Mouse (Mus musculus): ENCODE measurements at regions not wholly inside any gene's neighbourhood (a gene's known extent, or its start where the extent isn't known, plus 50 kb on each side); places are given as distances from the start of the nearest gene placed in this dataset.

GRCm38 (mm10) chr2:137974651-137975050 is 281.7 kb upstream of the Btbd3 start:
- no peak overlapping the region for H3K27ac ChIP-seq (replicated peaks)
- 49% methylated on average over 3 of the region's 3 CpGs for WGBS (ENCODE audit: insufficient replicate concordance)
- no peaks in the 10 kb centered on the region for H3K27me3 ChIP-seq
- H3K9ac ChIP-seq = no peak overlapping the region
- H3K4me2 ChIP-seq = no peak overlapping the region
- no peaks in the 10 kb centered on the region for H3K4me1 ChIP-seq (replicated peaks)
- no peaks in the 10 kb centered on the region for H3K36me3 ChIP-seq (replicated peaks)
- no peaks in the 10 kb centered on the region for H3K9me3 ChIP-seq (replicated peaks)
- ATAC-seq (ENCODE audit: insufficient read depth) = no peak
- H3K4me3 ChIP-seq (replicated peaks) = no peak overlapping the region

DNA sequence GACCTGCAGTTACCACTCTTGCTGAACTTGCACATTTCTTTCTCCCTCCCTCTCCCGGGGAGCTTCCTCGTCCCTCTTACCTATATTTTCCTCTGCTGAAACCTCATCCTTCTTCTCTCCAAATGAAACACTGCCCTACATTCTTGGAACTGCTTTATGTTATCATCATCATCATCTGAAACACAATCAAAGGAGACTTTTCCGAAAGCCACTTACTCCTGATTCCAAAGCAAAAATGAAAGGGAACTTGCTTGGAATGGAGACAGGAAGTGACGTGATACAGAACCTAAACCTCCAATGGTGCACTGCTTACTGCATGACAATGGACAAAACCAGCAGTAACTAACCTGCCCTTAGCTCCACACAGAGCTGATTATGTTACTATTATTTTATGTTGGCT is 287.2 kb upstream of the Btbd3 start:
- H3K9me3 ChIP-seq (replicated peaks) = no peaks in the 10 kb centered on the region
- ATAC-seq (ENCODE audit: insufficient read depth) = no peak
- H3K4me3 ChIP-seq (replicated peaks) = no peak overlapping the region
- no peak overlapping the region for H3K27ac ChIP-seq (replicated peaks)
- WGBS (ENCODE audit: insufficient replicate concordance) = 57% methylated on average over 4 of the region's 4 CpGs
- H3K9ac ChIP-seq = no peak overlapping the region
- no peaks in the 10 kb centered on the region for H3K27me3 ChIP-seq
- no peaks in the 10 kb centered on the region for H3K4me1 ChIP-seq (replicated peaks)
- no peaks in the 10 kb centered on the region for H3K36me3 ChIP-seq (replicated peaks)
- H3K4me2 ChIP-seq = no peak overlapping the region

DNA sequence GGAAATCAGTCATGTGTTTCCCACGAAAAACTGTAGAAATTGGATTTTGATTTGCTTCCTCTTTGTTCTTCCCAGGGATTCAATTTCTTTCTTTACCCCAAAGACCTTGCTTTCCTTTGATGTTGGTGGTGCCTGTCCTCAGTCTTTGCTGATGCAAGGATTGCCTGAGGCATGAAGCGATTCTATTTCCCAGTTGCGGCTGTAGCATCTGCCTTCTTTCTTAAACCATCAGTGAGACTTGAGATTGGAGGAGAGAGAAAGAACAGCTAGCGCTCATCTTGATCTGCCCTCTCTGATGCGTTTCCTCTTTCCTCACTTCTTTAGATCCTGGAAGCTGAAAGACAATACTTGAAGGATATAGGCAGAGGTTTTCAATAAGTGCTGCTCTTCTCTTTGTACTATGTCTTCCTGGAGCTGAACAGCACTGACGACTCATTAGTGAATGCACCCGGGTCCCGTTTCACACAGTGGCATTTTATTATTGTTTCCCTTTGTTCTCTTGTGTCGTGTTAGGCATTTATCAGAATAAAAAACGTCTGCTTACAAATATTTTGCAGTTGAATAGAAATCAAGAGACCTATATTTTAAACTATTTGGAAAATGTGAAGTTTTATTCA is 289.8 kb upstream of the Btbd3 start:
- no peak overlapping the region for H3K4me2 ChIP-seq
- H3K9ac ChIP-seq = no peak overlapping the region
- WGBS (ENCODE audit: insufficient replicate concordance) = 47% methylated on average over 10 of the region's 10 CpGs
- H3K27me3 ChIP-seq = no peaks in the 10 kb centered on the region
- H3K9me3 ChIP-seq (replicated peaks) = no peaks in the 10 kb centered on the region
- no peak for ATAC-seq (ENCODE audit: insufficient read depth)
- H3K36me3 ChIP-seq (replicated peaks) = no peaks in the 10 kb centered on the region
- H3K4me3 ChIP-seq (replicated peaks) = no peak overlapping the region
- no peak overlapping the region for H3K27ac ChIP-seq (replicated peaks)
- no peaks in the 10 kb centered on the region for H3K4me1 ChIP-seq (replicated peaks)

GRCm38 (mm10) chr2:137954830-137955229 is 301.5 kb upstream of the Btbd3 start:
- H3K27me3 ChIP-seq = no peaks in the 10 kb centered on the region
- H3K9me3 ChIP-seq (replicated peaks) = no peaks in the 10 kb centered on the region
- no peak overlapping the region for H3K27ac ChIP-seq (replicated peaks)
- no peak overlapping the region for H3K4me3 ChIP-seq (replicated peaks)
- H3K36me3 ChIP-seq (replicated peaks) = no peaks in the 10 kb centered on the region
- no peaks in the 10 kb centered on the region for H3K4me1 ChIP-seq (replicated peaks)
- no peak overlapping the region for H3K4me2 ChIP-seq
- no peak for ATAC-seq (ENCODE audit: insufficient read depth)
- H3K9ac ChIP-seq = no peak overlapping the region
- WGBS (ENCODE audit: insufficient replicate concordance) = 66% methylated on average over 2 of the region's 2 CpGs

DNA sequence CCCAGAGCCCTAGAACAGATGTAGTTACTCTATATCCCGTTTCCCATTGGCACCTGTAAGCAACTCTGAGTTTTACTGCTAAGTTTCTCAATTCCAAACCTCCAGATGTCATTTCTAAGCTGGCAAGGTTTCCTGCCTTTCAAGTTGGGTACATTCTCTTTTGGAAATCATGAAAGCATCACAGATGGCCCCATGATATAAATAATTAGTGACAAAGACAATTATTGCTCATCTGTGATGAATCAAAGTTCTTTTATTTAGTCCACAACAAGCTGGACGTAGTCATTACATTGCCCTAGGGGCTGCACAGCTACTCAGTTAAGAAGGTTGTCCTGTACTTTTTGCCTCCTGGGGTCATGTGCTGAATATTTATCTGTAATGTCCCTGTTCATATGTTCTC is 303.2 kb upstream of the Btbd3 start:
- no peak for ATAC-seq (ENCODE audit: insufficient read depth)
- Histone ChIP-seq H3K36me3 (replicated peaks) (no peaks in the 10 kb centered on the region), H3K9me3 (replicated peaks) (no peaks in the 10 kb centered on the region), H3K9ac (no peak overlapping the region), H3K27me3 (no peaks in the 10 kb centered on the region), H3K4me1 (replicated peaks) (no peaks in the 10 kb centered on the region), H3K4me2 (no peak overlapping the region), H3K27ac (replicated peaks) (no peak overlapping the region), H3K4me3 (replicated peaks) (no peak overlapping the region)
- 47% methylated on average over 2 of the region's 2 CpGs for WGBS (ENCODE audit: insufficient replicate concordance)

DNA sequence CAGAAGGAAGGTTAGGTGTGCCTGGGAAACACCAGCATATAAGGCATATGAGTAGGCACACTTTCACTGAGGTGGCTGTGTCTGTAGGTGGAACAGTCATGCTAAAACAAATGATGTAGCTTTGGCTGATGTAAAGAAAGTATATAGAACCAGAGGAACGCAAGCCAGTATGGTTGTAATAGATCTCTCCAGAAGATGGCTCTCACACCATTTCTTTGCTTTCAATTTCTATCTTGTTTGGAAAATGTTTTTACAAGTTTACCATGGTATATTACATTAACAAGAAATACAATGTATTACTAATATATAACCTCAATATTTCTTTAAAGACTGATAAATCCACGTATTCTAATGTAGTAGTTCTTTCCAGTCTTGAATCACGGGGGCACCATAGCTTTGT is 304.4 kb upstream of the Btbd3 start:
- ATAC-seq (ENCODE audit: insufficient read depth) = no peak
- Histone ChIP-seq H3K4me1 (replicated peaks) (no peaks in the 10 kb centered on the region), H3K27me3 (no peaks in the 10 kb centered on the region), H3K27ac (replicated peaks) (no peak overlapping the region), H3K36me3 (replicated peaks) (no peaks in the 10 kb centered on the region), H3K9me3 (replicated peaks) (no peaks in the 10 kb centered on the region), H3K4me2 (no peak overlapping the region), H3K9ac (no peak overlapping the region), H3K4me3 (replicated peaks) (no peak overlapping the region)
- WGBS (ENCODE audit: insufficient replicate concordance) = 47% methylated on average over 3 of the region's 3 CpGs

GRCm38 (mm10) chr2:137950931-137951330 is 305.4 kb upstream of the Btbd3 start:
- no peaks in the 10 kb centered on the region for H3K4me1 ChIP-seq (replicated peaks)
- H3K27ac ChIP-seq (replicated peaks) = no peak overlapping the region
- no peaks in the 10 kb centered on the region for H3K9me3 ChIP-seq (replicated peaks)
- ATAC-seq (ENCODE audit: insufficient read depth) = no peak
- no peak overlapping the region for H3K9ac ChIP-seq
- H3K4me2 ChIP-seq = no peak overlapping the region
- no peak overlapping the region for H3K4me3 ChIP-seq (replicated peaks)
- H3K27me3 ChIP-seq = no peaks in the 10 kb centered on the region
- no peaks in the 10 kb centered on the region for H3K36me3 ChIP-seq (replicated peaks)

GRCm38 (mm10) chr2:137942753-137943152 is 313.6 kb upstream of the Btbd3 start:
- no peak overlapping the region for H3K4me3 ChIP-seq (replicated peaks)
- no peaks in the 10 kb centered on the region for H3K4me1 ChIP-seq (replicated peaks)
- H3K27ac ChIP-seq (replicated peaks) = no peak overlapping the region
- H3K36me3 ChIP-seq (replicated peaks) = no peaks in the 10 kb centered on the region
- H3K4me2 ChIP-seq = no peak overlapping the region
- H3K27me3 ChIP-seq = no peaks in the 10 kb centered on the region
- no peak for ATAC-seq (ENCODE audit: insufficient read depth)
- 3% methylated on average over 7 of the region's 7 CpGs for WGBS (ENCODE audit: insufficient replicate concordance)
- H3K9me3 ChIP-seq (replicated peaks) = no peaks in the 10 kb centered on the region
- no peak overlapping the region for H3K9ac ChIP-seq

GRCm38 (mm10) chr2:137939591-137939990 is 316.8 kb upstream of the Btbd3 start:
- no peak overlapping the region for H3K4me2 ChIP-seq
- no peak overlapping the region for H3K4me3 ChIP-seq (replicated peaks)
- H3K4me1 ChIP-seq (replicated peaks) = no peaks in the 10 kb centered on the region
- H3K27me3 ChIP-seq = no peaks in the 10 kb centered on the region
- no peaks in the 10 kb centered on the region for H3K9me3 ChIP-seq (replicated peaks)
- 64% methylated on average over 3 of the region's 3 CpGs for WGBS (ENCODE audit: insufficient replicate concordance)
- no peak overlapping the region for H3K9ac ChIP-seq
- ATAC-seq (ENCODE audit: insufficient read depth) = no peak
- H3K27ac ChIP-seq (replicated peaks) = no peak overlapping the region
- no peaks in the 10 kb centered on the region for H3K36me3 ChIP-seq (replicated peaks)

- H3K27me3 ChIP-seq = no peaks in the 10 kb centered on the region
- no peaks in the 10 kb centered on the region for H3K4me1 ChIP-seq (replicated peaks)
- no peak overlapping the region for H3K27ac ChIP-seq (replicated peaks)
- H3K36me3 ChIP-seq (replicated peaks) = no peaks in the 10 kb centered on the region
- ATAC-seq (ENCODE audit: insufficient read depth) = no peak
- H3K4me3 ChIP-seq (replicated peaks) = no peak overlapping the region
- no peaks in the 10 kb centered on the region for H3K9me3 ChIP-seq (replicated peaks)
- H3K4me2 ChIP-seq = no peak overlapping the region
- 26% methylated on average over 7 of the region's 7 CpGs for WGBS (ENCODE audit: insufficient replicate concordance)
- no peak overlapping the region for H3K9ac ChIP-seq
These were observed 317.4 kb upstream of the Btbd3 start for GRCm38 (mm10) chr2:137938831-137939480.

DNA sequence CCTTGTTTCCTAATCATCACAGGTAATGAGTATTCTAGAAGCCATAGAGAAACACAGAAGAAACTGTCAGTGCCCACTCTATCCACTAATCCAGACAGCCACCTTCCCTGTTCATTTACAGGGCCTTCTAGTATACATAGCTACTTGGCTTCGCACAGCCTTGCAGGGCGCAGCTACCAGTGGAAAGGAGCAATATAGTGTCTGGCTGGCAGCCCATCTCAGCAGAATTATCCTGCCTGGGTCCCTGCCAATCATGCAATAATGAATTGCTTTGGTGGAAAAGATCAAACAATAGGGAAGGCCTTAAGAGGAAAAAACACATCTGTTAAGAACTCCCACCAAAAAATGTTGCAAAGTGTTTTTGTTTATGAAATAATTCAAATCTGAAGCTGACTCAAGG is 319.8 kb upstream of the Btbd3 start:
- no peaks in the 10 kb centered on the region for H3K36me3 ChIP-seq (replicated peaks)
- ATAC-seq (ENCODE audit: insufficient read depth) = no peak

DNA sequence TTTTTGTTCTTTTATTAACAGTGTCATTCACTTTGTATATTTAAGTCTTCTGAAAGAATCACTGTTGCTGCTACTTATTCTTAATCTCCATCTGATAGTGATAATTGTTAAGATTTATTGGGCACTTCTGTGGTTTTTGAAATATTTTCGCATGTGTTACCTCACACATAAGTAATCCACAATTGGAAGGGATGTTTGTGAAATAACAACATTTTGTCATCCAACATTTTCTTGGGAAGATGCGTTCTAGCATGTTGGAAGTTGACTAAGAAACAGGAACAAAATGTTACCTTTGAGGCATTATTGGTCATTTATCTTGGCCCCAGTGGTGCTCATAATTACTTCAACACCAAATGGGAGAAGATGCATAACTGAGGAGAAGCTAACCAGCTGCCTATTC is 323.4 kb upstream of the Btbd3 start:
- H3K9me3 ChIP-seq (replicated peaks) = no peaks in the 10 kb centered on the region
- no peak for ATAC-seq (ENCODE audit: insufficient read depth)
- H3K9ac ChIP-seq = no peak overlapping the region
- no peaks in the 10 kb centered on the region for H3K36me3 ChIP-seq (replicated peaks)
- H3K27ac ChIP-seq (replicated peaks) = no peak overlapping the region
- no peak overlapping the region for H3K4me2 ChIP-seq
- 59% methylated on average over 2 of the region's 2 CpGs for WGBS (ENCODE audit: insufficient replicate concordance)
- H3K27me3 ChIP-seq = no peaks in the 10 kb centered on the region
- H3K4me1 ChIP-seq (replicated peaks) = no peaks in the 10 kb centered on the region
- H3K4me3 ChIP-seq (replicated peaks) = no peak overlapping the region

More for the DNA sequence above, 319.8 kb upstream of the Btbd3 start:
- Histone ChIP-seq H3K4me2 (no peak overlapping the region), H3K27ac (replicated peaks) (no peak overlapping the region), H3K9ac (no peak overlapping the region), H3K9me3 (replicated peaks) (no peaks in the 10 kb centered on the region), H3K4me1 (replicated peaks) (no peaks in the 10 kb centered on the region), H3K4me3 (replicated peaks) (no peak overlapping the region), H3K27me3 (no peaks in the 10 kb centered on the region)
- WGBS (ENCODE audit: insufficient replicate concordance) = 65% methylated on average over 2 of the region's 2 CpGs
